Mouse (Mus musculus): ENCODE results near the gene Abr. TPM values are rescaled to one million over a fixed set of nuclear protein-coding genes. Genes with fewer than 3 reads are reported as not detected.

The Abr gene
- polyA plus RNA-seq, 1 experiment from 2014 or later, result 21.6 TPM

GRCm38 (mm10) chr11:76630023-76630422, 7.9 kb upstream of the Abr start:
- no peak overlapping the region for H3K4me3 ChIP-seq (ENCODE audit: low read length)
- no peaks in the 10 kb centered on the region for H3K9me3 ChIP-seq (ENCODE audit: control insufficient read depth, low read length)
- H3K4me1 ChIP-seq (replicated peaks; ENCODE audit: control insufficient read depth, insufficient read depth, low read length), result 0 out of 2 replicates have a peak, but pooled peaks cover 2% of the 10 kb centered on the region
- H3K4me2 ChIP-seq (ENCODE audit: low read depth, low read length), result no peak overlapping the region
- peak overlapping the region; percentile 13; the same call in 1 of the 2 replicates for H3K27ac ChIP-seq (ENCODE audit: low read length)
- H3K36me3 ChIP-seq (ENCODE audit: control insufficient read depth, insufficient read depth, low read length), result no peaks in the 10 kb centered on the region
- H3K9ac ChIP-seq (ENCODE audit: low read length), result no peak overlapping the region
- no peaks in the 10 kb centered on the region for H3K27me3 ChIP-seq (ENCODE audit: control insufficient read depth, insufficient read depth, low read depth, low read length)
- WGBS, result 28% methylated on average over 2 of the region's 2 CpGs
- ATAC-seq (ENCODE audit: low read depth), result peak; percentile 64; the same call in 1 of the 2 replicates

GRCm38 (mm10) chr11:76628613-76629012, 6.5 kb upstream of the Abr start:
- Histone ChIP-seq H3K4me3 (ENCODE audit: low read length) (no peak overlapping the region), H3K4me1 (replicated peaks; ENCODE audit: control insufficient read depth, insufficient read depth, low read length) (0 out of 2 replicates have a peak, but pooled peaks cover 2% of the 10 kb centered on the region), H3K9me3 (ENCODE audit: control insufficient read depth, low read length) (no peaks in the 10 kb centered on the region), H3K9ac (ENCODE audit: low read length) (no peak overlapping the region), H3K27me3 (ENCODE audit: control insufficient read depth, insufficient read depth, low read depth, low read length) (no peaks in the 10 kb centered on the region), H3K4me2 (ENCODE audit: low read depth, low read length) (no peak overlapping the region), H3K36me3 (ENCODE audit: control insufficient read depth, insufficient read depth, low read length) (no peaks in the 10 kb centered on the region), H3K27ac (ENCODE audit: low read length) (no peak overlapping the region)
- no peak for ATAC-seq (ENCODE audit: low read depth)
- 46% methylated on average over 5 of the region's 5 CpGs for WGBS

- no peak overlapping the region for H3K27ac ChIP-seq (ENCODE audit: low read length)
- H3K4me3 ChIP-seq (ENCODE audit: low read length), result no peak overlapping the region
- peaks cover 23% of the 10 kb centered on the region; the same call in 1 of the 2 replicates for H3K27me3 ChIP-seq (ENCODE audit: control insufficient read depth, insufficient read depth, low read depth, low read length)
- ATAC-seq (ENCODE audit: low read depth), result no peak
- H3K4me1 ChIP-seq (replicated peaks; ENCODE audit: control insufficient read depth, insufficient read depth, low read length), result peaks cover 10% of the 10 kb centered on the region
- WGBS, result 78% methylated on average over 3 of the region's 3 CpGs
- H3K9ac ChIP-seq (ENCODE audit: low read length), result no peak overlapping the region
- no peaks in the 10 kb centered on the region for H3K9me3 ChIP-seq (ENCODE audit: control insufficient read depth, low read length)
- no peaks in the 10 kb centered on the region for H3K36me3 ChIP-seq (ENCODE audit: control insufficient read depth, insufficient read depth, low read length)
- no peak overlapping the region for H3K4me2 ChIP-seq (ENCODE audit: low read depth, low read length)
Observed at GRCm38 (mm10) chr11:76624881-76625280, 2.8 kb upstream of the Abr start.

GRCm38 (mm10) chr11:76624071-76624470, 2.0 kb upstream of the Abr start:
- Histone ChIP-seq H3K9ac (ENCODE audit: low read length) (no peak overlapping the region), H3K4me3 (ENCODE audit: low read length) (peak overlapping the region; percentile 63), H3K27me3 (ENCODE audit: control insufficient read depth, insufficient read depth, low read depth, low read length) (peaks cover 23% of the 10 kb centered on the region; the same call in 1 of the 2 replicates), H3K4me2 (ENCODE audit: low read depth, low read length) (peak overlapping the region; percentile 99), H3K36me3 (ENCODE audit: control insufficient read depth, insufficient read depth, low read length) (no peaks in the 10 kb centered on the region), H3K27ac (ENCODE audit: low read length) (no peak overlapping the region), H3K9me3 (ENCODE audit: control insufficient read depth, low read length) (no peaks in the 10 kb centered on the region), H3K4me1 (replicated peaks; ENCODE audit: control insufficient read depth, insufficient read depth, low read length) (peaks cover 10% of the 10 kb centered on the region)
- 61% methylated on average over 10 of the region's 10 CpGs for WGBS
- no peak for ATAC-seq (ENCODE audit: low read depth)

GRCm38 (mm10) chr11:76623206-76623961, 1.3 kb upstream of the Abr start:
- peaks cover 23% of the 10 kb centered on the region; the same call in 1 of the 2 replicates for H3K27me3 ChIP-seq (ENCODE audit: control insufficient read depth, insufficient read depth, low read depth, low read length)
- H3K4me1 ChIP-seq (replicated peaks; ENCODE audit: control insufficient read depth, insufficient read depth, low read length), result peaks cover 7% of the 10 kb centered on the region
- H3K4me3 ChIP-seq (ENCODE audit: low read length), result peak overlapping the region; percentile 63
- peak; percentile 92 for ATAC-seq (ENCODE audit: low read depth)
- no peaks in the 10 kb centered on the region for H3K36me3 ChIP-seq (ENCODE audit: control insufficient read depth, insufficient read depth, low read length)
- H3K9ac ChIP-seq (ENCODE audit: low read length), result peak overlapping the region; percentile 69
- H3K4me2 ChIP-seq (ENCODE audit: low read depth, low read length), result peak overlapping the region; percentile 99
- WGBS, result under 1% methylated on average over 61 of the region's 72 CpGs
- peak overlapping the region; percentile 12; the same call in 1 of the 2 replicates for H3K27ac ChIP-seq (ENCODE audit: low read length)
- H3K9me3 ChIP-seq (ENCODE audit: control insufficient read depth, low read length), result no peaks in the 10 kb centered on the region

GRCm38 (mm10) chr11:76622566-76623205, 572 bp upstream of the Abr start:
- peaks cover 7% of the 10 kb centered on the region for H3K4me1 ChIP-seq (replicated peaks; ENCODE audit: control insufficient read depth, insufficient read depth, low read length)

GRCm38 (mm10) chr11:76618134-76618533, 4.0 kb downstream of the Abr start:
- Histone ChIP-seq H3K27me3 (ENCODE audit: control insufficient read depth, insufficient read depth, low read depth, low read length) (peaks cover 23% of the 10 kb centered on the region; the same call in 1 of the 2 replicates), H3K9me3 (ENCODE audit: control insufficient read depth, low read length) (no peaks in the 10 kb centered on the region), H3K4me2 (ENCODE audit: low read depth, low read length) (no peak overlapping the region), H3K9ac (ENCODE audit: low read length) (no peak overlapping the region), H3K36me3 (ENCODE audit: control insufficient read depth, insufficient read depth, low read length) (no peaks in the 10 kb centered on the region), H3K4me1 (replicated peaks; ENCODE audit: control insufficient read depth, insufficient read depth, low read length) (peaks cover 9% of the 10 kb centered on the region), H3K27ac (ENCODE audit: low read length) (no peak overlapping the region), H3K4me3 (ENCODE audit: low read length) (no peak overlapping the region)
- no peak for ATAC-seq (ENCODE audit: low read depth)
- 83% methylated on average over 6 of the region's 6 CpGs for WGBS

More at GRCm38 (mm10) chr11:76622566-76623205, 572 bp upstream of the Abr start:
- Histone ChIP-seq H3K9ac (ENCODE audit: low read length) (peak overlapping the region; percentile 69), H3K36me3 (ENCODE audit: control insufficient read depth, insufficient read depth, low read length) (no peaks in the 10 kb centered on the region), H3K27me3 (ENCODE audit: control insufficient read depth, insufficient read depth, low read depth, low read length) (peaks cover 23% of the 10 kb centered on the region; the same call in 1 of the 2 replicates), H3K27ac (ENCODE audit: low read length) (peak overlapping the region; percentile 12; the same call in 1 of the 2 replicates), H3K4me2 (ENCODE audit: low read depth, low read length) (peak overlapping the region; percentile 99), H3K4me3 (ENCODE audit: low read length) (peak overlapping the region; percentile 63), H3K9me3 (ENCODE audit: control insufficient read depth, low read length) (no peaks in the 10 kb centered on the region)
- WGBS, result under 1% methylated on average over 61 of the region's 66 CpGs
- peak; percentile 53; the same call in 1 of the 2 replicates for ATAC-seq (ENCODE audit: low read depth)

- no peaks in the 10 kb centered on the region for H3K27me3 ChIP-seq (ENCODE audit: control insufficient read depth, insufficient read depth, low read depth, low read length)
- no peak overlapping the region for H3K4me3 ChIP-seq (ENCODE audit: low read length)
- H3K9ac ChIP-seq (ENCODE audit: low read length), result no peak overlapping the region
- no peak overlapping the region for H3K4me2 ChIP-seq (ENCODE audit: low read depth, low read length)
- no peaks in the 10 kb centered on the region for H3K9me3 ChIP-seq (ENCODE audit: control insufficient read depth, low read length)
- 47% methylated on average over 2 of the region's 2 CpGs for WGBS
- no peaks in the 10 kb centered on the region for H3K36me3 ChIP-seq (ENCODE audit: control insufficient read depth, insufficient read depth, low read length)
- no peak overlapping the region for H3K27ac ChIP-seq (ENCODE audit: low read length)
- H3K4me1 ChIP-seq (replicated peaks; ENCODE audit: control insufficient read depth, insufficient read depth, low read length), result peaks cover 8% of the 10 kb centered on the region
- no peak for ATAC-seq (ENCODE audit: low read depth)
Observed at GRCm38 (mm10) chr11:76614246-76614645, 7.9 kb downstream of the Abr start.

DNA sequence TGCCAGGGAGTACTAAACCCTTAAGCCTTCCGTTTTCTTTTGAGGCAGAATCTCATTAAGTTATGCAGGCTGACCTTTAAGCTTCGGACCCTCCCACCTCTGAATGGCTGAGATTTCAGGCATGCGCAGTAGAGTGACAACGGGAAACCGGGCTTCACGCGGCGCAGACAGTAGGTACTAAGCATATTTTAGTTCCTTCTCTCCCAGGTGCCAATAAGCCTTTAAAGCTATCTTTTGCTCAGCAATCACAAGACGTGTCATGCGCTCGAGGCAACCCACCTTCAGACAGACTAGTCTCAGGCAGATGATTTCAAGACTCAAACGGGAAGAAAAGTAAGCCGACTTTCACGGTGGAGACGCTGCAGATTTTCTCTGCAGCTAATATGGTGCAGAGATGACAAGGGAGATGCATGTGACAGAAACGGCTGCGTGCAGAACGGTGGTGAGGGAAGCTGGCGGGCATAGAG, 9.4 kb downstream of the Abr start:
- WGBS, result under 1% methylated on average over 19 of the region's 19 CpGs

More for the DNA sequence above, 9.4 kb downstream of the Abr start:
- Histone ChIP-seq H3K27me3 (ENCODE audit: control insufficient read depth, insufficient read depth, low read depth, low read length) (no peaks in the 10 kb centered on the region), H3K4me1 (replicated peaks; ENCODE audit: control insufficient read depth, insufficient read depth, low read length) (peaks cover 8% of the 10 kb centered on the region), H3K4me3 (ENCODE audit: low read length) (peak overlapping the region; percentile 53), H3K9me3 (ENCODE audit: control insufficient read depth, low read length) (no peaks in the 10 kb centered on the region), H3K27ac (ENCODE audit: low read length) (no peak overlapping the region), H3K9ac (ENCODE audit: low read length) (peak overlapping the region; percentile 46), H3K4me2 (ENCODE audit: low read depth, low read length) (peak overlapping the region; percentile 77), H3K36me3 (ENCODE audit: control insufficient read depth, insufficient read depth, low read length) (no peaks in the 10 kb centered on the region)
- ATAC-seq (ENCODE audit: low read depth), result 0 out of 2 replicates have a peak, but pooled peaks have one; percentile 36
